Mouse (Mus musculus): ENCODE data around the gene Cox10. TPM values are rescaled to one million over a fixed set of nuclear protein-coding genes. Genes with fewer than 3 reads are reported as not detected.

Gene Cox10
- total and polyA plus RNA-seq, 3 experiments = 39.9 to 374 (median 52.2) TPM

- no peak for DNase-seq (ENCODE audit: low read depth, low spot score)
- TF ChIP-seq ELF1 (IDR thresholded peaks at IDR 0.05; ENCODE audit: low read depth, low read length) (no peak), MAZ (IDR thresholded peaks at IDR 0.05; ENCODE audit: low read depth, low read length) (no peak), MAFK (IDR thresholded peaks at IDR 0.05; ENCODE audit: borderline replicate concordance, low read depth, low read length) (no peak), NELFE (IDR thresholded peaks at IDR 0.05; ENCODE audit: low read depth, low read length) (no peak), CTCF (IDR thresholded peaks at IDR 0.05 in 2 of 3, conservative IDR thresholded peaks at IDR 0.05 in 1 of 3; ENCODE audit: control insufficient read depth in 1 of 3, insufficient read depth in 1 of 3, low read depth in 2 of 3, low read length in 3 of 3, poor library complexity in 1 of 3, severe bottlenecking in 1 of 3) (no peak), GATA1 (IDR thresholded peaks at IDR 0.05; ENCODE audit: low read depth, low read length) (no peak), RAD21 (IDR thresholded peaks at IDR 0.05; ENCODE audit: low read depth, low read length) (no peak), GABPA (IDR thresholded peaks at IDR 0.05; ENCODE audit: low read depth, low read length) (no peak), E2F4 (IDR thresholded peaks at IDR 0.05; ENCODE audit: borderline replicate concordance, low read depth, low read length) (no peak), MAX (IDR thresholded peaks at IDR 0.05; ENCODE audit: low read length) (no peak), CHD2 (IDR thresholded peaks at IDR 0.05; ENCODE audit: low read length) (no peak), MEF2A (IDR thresholded peaks at IDR 0.05; ENCODE audit: extremely low read depth, insufficient replicate concordance, low read depth, low read length, poor library complexity, severe bottlenecking) (no peak), USF1 (IDR thresholded peaks at IDR 0.05; ENCODE audit: low read depth, low read length) (no peak), BHLHE40 (IDR thresholded peaks at IDR 0.05; ENCODE audit: borderline replicate concordance, low read depth, low read length) (no peak)
- no peaks in the 10 kb centered on the region for H3K27me3 ChIP-seq (ENCODE audit: control insufficient read depth in 1 of 2, insufficient read depth in 2 of 2, low read length in 2 of 2)
- H3K4me1 ChIP-seq (ENCODE audit: control insufficient read depth in 1 of 2, insufficient read depth in 2 of 2, low read length in 2 of 2) = no peaks in the 10 kb centered on the region; a peak in 1 of 4 replicates
- H3K9me3 ChIP-seq (replicated peaks; ENCODE audit: insufficient read depth, low read length) = no peaks in the 10 kb centered on the region
- H3K9ac ChIP-seq (ENCODE audit: control insufficient read depth, low read depth, low read length, poor library complexity, severe bottlenecking) = no peak overlapping the region
- no peak overlapping the region for H3K27ac ChIP-seq (ENCODE audit: control insufficient read depth, low read depth, low read length)
- H3K79me2 ChIP-seq (ENCODE audit: control insufficient read depth, insufficient read depth, low read length, poor library complexity) = peaks cover 2% of the 10 kb centered on the region
- peaks cover 0 to 5% of the 10 kb centered on the region in 2 experiments; a peak in 2 of 4 replicates for H3K36me3 ChIP-seq (ENCODE audit: control insufficient read depth in 1 of 2, insufficient read depth in 2 of 2, low read length in 2 of 2)
- H3K4me3 ChIP-seq (ENCODE audit: control insufficient read depth in 1 of 2, insufficient read depth in 1 of 2, low read depth in 2 of 2, low read length in 2 of 2) = no peak overlapping the region
Observed at GRCm38 (mm10) chr11:64058474-64058873, 20.8 kb downstream of the Cox10 start.

DNA sequence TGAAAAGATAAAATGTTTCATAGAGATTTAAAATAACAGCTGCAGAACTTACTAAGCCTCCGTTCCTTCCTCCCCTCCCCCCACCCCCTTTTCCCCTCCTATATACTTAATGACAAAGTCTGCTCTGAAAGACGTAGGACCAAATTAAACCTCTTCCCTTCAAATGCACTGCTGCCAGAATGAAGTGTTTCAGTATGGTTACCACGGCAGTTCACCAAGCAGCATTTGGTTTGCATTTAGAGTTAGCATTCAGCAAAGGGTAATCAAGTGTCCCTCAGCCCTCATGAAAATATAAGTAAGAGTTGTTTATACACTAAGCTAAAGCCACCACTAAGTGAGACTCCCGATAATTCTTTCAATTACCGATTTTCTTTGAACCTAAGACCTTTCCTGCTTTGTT is 25.9 kb downstream of the Cox10 start:
- H3K9me3 ChIP-seq (replicated peaks; ENCODE audit: insufficient read depth, low read length) = no peaks in the 10 kb centered on the region
- no peaks in the 10 kb centered on the region for H3K4me1 ChIP-seq (ENCODE audit: control insufficient read depth in 1 of 2, insufficient read depth in 2 of 2, low read length in 2 of 2)
- peaks cover 4% of the 10 kb centered on the region; the same call in 1 of the 2 replicates for H3K79me2 ChIP-seq (ENCODE audit: control insufficient read depth, insufficient read depth, low read length, poor library complexity)
- TF ChIP-seq ZMIZ1 (IDR thresholded peaks at IDR 0.05; ENCODE audit: low read depth, low read length) (no peak), RAD21 (IDR thresholded peaks at IDR 0.05; ENCODE audit: low read depth, low read length) (no peak), MAZ (IDR thresholded peaks at IDR 0.05; ENCODE audit: low read depth, low read length) (no peak), SMC3 (IDR thresholded peaks at IDR 0.05; ENCODE audit: low read depth, low read length) (no peak), TBP (IDR thresholded peaks at IDR 0.05; ENCODE audit: low read depth, low read length) (no peak), POLR2AphosphoS2 (IDR thresholded peaks at IDR 0.05; ENCODE audit: low read length) (no peak), NELFE (IDR thresholded peaks at IDR 0.05; ENCODE audit: low read depth, low read length) (no peak), TCF12 (IDR thresholded peaks at IDR 0.05; ENCODE audit: low read depth, low read length) (no peak), BHLHE40 (IDR thresholded peaks at IDR 0.05; ENCODE audit: borderline replicate concordance, low read depth, low read length) (no peak), EP300 (IDR thresholded peaks at IDR 0.05; ENCODE audit: low read depth in 1 of 2, low read length in 2 of 2) (no peak), KAT2A (conservative IDR thresholded peaks at IDR 0.05; ENCODE audit: low read depth, low read length) (no peak)
- no peaks in the 10 kb centered on the region for H3K27me3 ChIP-seq (ENCODE audit: control insufficient read depth in 1 of 2, insufficient read depth in 2 of 2, low read length in 2 of 2)
- no peak for DNase-seq (ENCODE audit: low read depth, low spot score)
- no peak overlapping the region for H3K4me3 ChIP-seq (ENCODE audit: control insufficient read depth in 1 of 2, insufficient read depth in 1 of 2, low read depth in 2 of 2, low read length in 2 of 2)
- H3K36me3 ChIP-seq (ENCODE audit: control insufficient read depth in 1 of 2, insufficient read depth in 2 of 2, low read length in 2 of 2) = peaks cover 0 to 9% of the 10 kb centered on the region in 2 experiments; a peak in 2 of 4 replicates
- H3K27ac ChIP-seq (ENCODE audit: control insufficient read depth, low read depth, low read length) = no peak overlapping the region
- no peak overlapping the region for H3K9ac ChIP-seq (ENCODE audit: control insufficient read depth, low read depth, low read length, poor library complexity, severe bottlenecking)
